Mouse (Mus musculus): ENCODE results near the gene Marco.

DNA sequence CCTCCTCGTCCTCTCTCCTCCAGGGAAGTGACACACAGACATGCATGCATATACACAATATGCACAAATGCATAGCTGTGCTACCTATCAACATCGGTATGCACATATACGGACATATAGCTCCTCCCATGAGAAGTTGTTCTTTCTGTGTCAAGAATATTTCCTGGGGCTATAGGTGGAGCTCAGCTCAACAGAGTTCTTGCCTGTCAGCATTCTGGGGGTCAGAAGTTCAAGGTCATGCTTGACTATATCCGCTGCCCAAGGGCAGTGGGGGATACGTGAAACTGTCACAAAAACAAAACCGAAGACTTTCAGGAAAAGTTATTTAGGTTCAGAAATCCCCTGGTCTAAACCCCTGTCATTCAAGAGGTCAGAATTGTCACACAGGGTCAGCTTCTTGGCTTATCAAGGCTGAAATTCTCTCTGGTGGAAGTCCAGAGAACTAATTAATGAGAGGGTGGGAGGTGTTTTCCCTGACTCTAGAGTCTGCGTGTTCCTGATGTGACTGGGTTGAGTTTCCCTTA is 34.7 kb upstream of the Marco start:
- TF ChIP-seq CTCF (IDR thresholded peaks at IDR 0.05; ENCODE audit: borderline replicate concordance, control insufficient read depth, extremely low read depth, insufficient read depth, low read length, poor library complexity) (no peak), POLR2A (IDR thresholded peaks at IDR 0.05; ENCODE audit: control insufficient read depth, extremely low read depth, insufficient read depth, low read length, poor library complexity) (no peak)
